ENCODE assay signal across 36 mouse cellular contexts in genomic region chr1:130779867-130780266, GRCm38 (mm10). TPM values are rescaled to one million over a fixed set of nuclear protein-coding genes. Genes with fewer than 3 reads are reported as not detected.
"Had no signal": no experiment of that assay in that cellular context is flagged by ENCODE, and none has a peak within 500 bp of the region (broad histone marks: within the 10 kb centered on the region; RNA-seq: fewer than 3 reads in every experiment).

No protein-coding gene starts in this region.

- H3K9me3 ChIP-seq: heart, embryonic 12.5 days; hindbrain, embryonic 13.5 days; hindbrain, embryonic 15.5 days; kidney, embryonic 15.5 days; limb, embryonic 13.5 days; limb, embryonic 15.5 days; liver, embryonic 12.5 days had no signal

- H3K36me3 ChIP-seq: heart, embryonic 12.5 days; hindbrain, embryonic 13.5 days; hindbrain, embryonic 15.5 days; kidney, embryonic 15.5 days; limb, embryonic 13.5 days; limb, embryonic 15.5 days; liver, embryonic 12.5 days had no signal

- H3K4me3 ChIP-seq: heart, adult 2 months; heart, embryonic 12.5 days; hindbrain, embryonic 13.5 days; hindbrain, embryonic 15.5 days; kidney, embryonic 15.5 days; limb, embryonic 13.5 days; limb, embryonic 15.5 days; liver, embryonic 12.5 days had no signal

- DNase-seq: gastrocnemius, postnatal 14 days; gastrocnemius, postnatal 36 days; heart, adult 11 months; heart, adult 2 months; heart, postnatal 10 days; kidney, adult 11 months; kidney, adult 2 months; kidney, adult 9 months; kidney, postnatal 14 days; kidney, postnatal 36 days; layer of hippocampus, adult 9-11 months; layer of hippocampus, postnatal 36 days; left cerebral cortex, postnatal 4 days had no signal

- H3K27me3 ChIP-seq: hindbrain, embryonic 13.5 days; hindbrain, embryonic 15.5 days; kidney, embryonic 15.5 days; limb, embryonic 13.5 days; limb, embryonic 15.5 days had no signal

- H3K9ac ChIP-seq: heart, embryonic 12.5 days; hindbrain, embryonic 13.5 days; hindbrain, embryonic 15.5 days; kidney, embryonic 15.5 days; limb, embryonic 13.5 days; limb, embryonic 15.5 days; liver, embryonic 12.5 days had no signal

- H3K27ac ChIP-seq: heart, adult 2 months; hindbrain, embryonic 13.5 days; hindbrain, embryonic 15.5 days; hindbrain, postnatal 0 days; kidney, embryonic 15.5 days; kidney, postnatal 0 days; limb, embryonic 13.5 days; limb, embryonic 15.5 days; liver, embryonic 12.5 days had no signal

- H3K4me1 ChIP-seq: hindbrain, embryonic 13.5 days; hindbrain, embryonic 15.5 days; kidney, embryonic 15.5 days; limb, embryonic 13.5 days; limb, embryonic 15.5 days had no signal

RNA-seq across cellular contexts. Expression of gene Fcamr, which starts 20.8 kb away (rescaled TPM):
- total RNA-seq: gastrocnemius, adult 18-20 months; gastrocnemius, adult 8-10 months; gastrocnemius, postnatal 14 days; hematopoietic stem cell, adult 5-6 weeks; hindbrain, postnatal 0 days; layer of hippocampus, adult 18-20 months; layer of hippocampus, adult 8-10 months; layer of hippocampus, postnatal 14 days; layer of hippocampus, postnatal 36 days; left cerebral cortex, adult 18-20 months; left cerebral cortex, adult 8-10 months; left cerebral cortex, postnatal 10 days; left cerebral cortex, postnatal 25 days; left cerebral cortex, postnatal 4 days had no signal
- polyA plus RNA-seq: heart, embryonic 16.5 days; hindbrain, embryonic 11.5 days; hindbrain, embryonic 13.5 days; hindbrain, embryonic 15.5 days; hindbrain, postnatal 0 days; kidney, embryonic 15.5 days; limb, embryonic 11.5 days; limb, embryonic 13.5 days; liver, embryonic 12.5 days had no signal

RNA-seq across cellular contexts. Expression of gene Pigr, which starts 46.6 kb away (rescaled TPM):
- total RNA-seq: gastrocnemius, postnatal 14 days; heart, adult 2 months; heart, postnatal 10 days; heart, postnatal 25 days; hematopoietic stem cell, adult 5-6 weeks; hindbrain, postnatal 0 days; layer of hippocampus, adult 18-20 months; layer of hippocampus, adult 8-10 months; layer of hippocampus, postnatal 14 days; layer of hippocampus, postnatal 36 days; left cerebral cortex, adult 18-20 months; left cerebral cortex, postnatal 25 days; left cerebral cortex, postnatal 4 days had no signal
- polyA plus RNA-seq: heart, embryonic 12.5 days; hindbrain, embryonic 11.5 days; hindbrain, embryonic 13.5 days; hindbrain, embryonic 15.5 days; hindbrain, postnatal 0 days; limb, embryonic 11.5 days; limb, embryonic 13.5 days had no signal
